Mouse (Mus musculus) left cerebral cortex, adult 2 months (tissue): ENCODE results near the gene Pla2g12b. TPM values are rescaled to one million over a fixed set of nuclear protein-coding genes. Genes with fewer than 3 reads are reported as not detected.

Experiments
- DNase-seq, 2 experiments: peaks; one replicate each; pipeline ENCODE4 v3.0.0; 2021 to 2022; ENCODE audit warnings: low spot score in 2 of 2, mixed read lengths in 1 of 2; ENCODE audit errors: extremely low spot score in 1 of 2
- H3K27ac ChIP-seq: fragments of 200-600 bp; 2 replicates; pipeline ENCODE4 v1.8.1; 2022
- H3K4me3 ChIP-seq: fragments of 200-600 bp; 2 replicates; pipeline ENCODE4 v1.8.1; 2022
- CTCF ChIP-seq: fragments of 200-600 bp; IDR thresholded peaks from 2 replicates; pipeline ENCODE4 v1.8.1; 2022; ENCODE audit warnings: antibody characterized with exemption, mild to moderate bottlenecking, moderate library complexity
- intact Hi-C: fragments of 180-260 bp; cut with DNase I; formaldehyde crosslinking; loops from one replicate; pipeline ENCODE4 v1.15.1; 2025
- total RNA-seq, 2 experiments: library from RNA; stranded (reverse); gene quantifications; 2 replicates each; pipeline ENCODE4 v1.2.3; 2021

Pla2g12b gene
- total RNA-seq, 2 experiments from 2014 or later: not detected

GRCm38 (mm10) chr10:59446911-59447437 lies 43.5 kb downstream of the Pla2g12b start:
- H3K27ac ChIP-seq: peak overlapping the region; percentile 77
- intact Hi-C loops: no loop called here
- H3K4me3 ChIP-seq: no peak overlapping the region
- no peak for TF ChIP-seq CTCF
- DNase-seq: no peak

- peak in 1 of 2 experiments; percentile 26 for DNase-seq
- intact Hi-C loops: no loop called here
These were observed 44.1 kb downstream of the Pla2g12b start for GRCm38 (mm10) chr10:59447546-59447945.

GRCm38 (mm10) chr10:59451839-59452238 lies 48.4 kb downstream of the Pla2g12b start:
- peak; percentile 49 for TF ChIP-seq CTCF
- H3K27ac ChIP-seq: no peak overlapping the region
- intact Hi-C loops: no loop called here
- DNase-seq: no peak
- H3K4me3 ChIP-seq: no peak overlapping the region

More at GRCm38 (mm10) chr10:59447546-59447945, 44.1 kb downstream of the Pla2g12b start:
- no peak for TF ChIP-seq CTCF
- Histone ChIP-seq H3K4me3 (no peak overlapping the region), H3K27ac (peak overlapping the region; percentile 77)

GRCm38 (mm10) chr10:59454631-59455030 lies 51.2 kb downstream of the Pla2g12b start:
- intact Hi-C loops: no loop called here

GRCm38 (mm10) chr10:59459767-59460166 lies 56.3 kb downstream of the Pla2g12b start:
- H3K27ac ChIP-seq: no peak overlapping the region
- intact Hi-C loops: no loop called here
- DNase-seq: peak; percentile 25 to 42
- no peak for TF ChIP-seq CTCF
- H3K4me3 ChIP-seq: no peak overlapping the region

More at GRCm38 (mm10) chr10:59454631-59455030, 51.2 kb downstream of the Pla2g12b start:
- TF ChIP-seq CTCF: no peak; the same call in none of the 2 replicates
- no peak for DNase-seq
- no peak overlapping the region for H3K27ac ChIP-seq
- H3K4me3 ChIP-seq: no peak overlapping the region

GRCm38 (mm10) chr10:59462307-59462706 lies 58.8 kb downstream of the Pla2g12b start:
- no peak for TF ChIP-seq CTCF
- no peak overlapping the region for H3K27ac ChIP-seq
- H3K4me3 ChIP-seq: no peak overlapping the region
- intact Hi-C loops: no loop called here
- no peak for DNase-seq

GRCm38 (mm10) chr10:59465546-59465945 lies 62.1 kb downstream of the Pla2g12b start:
- H3K4me3 ChIP-seq: no peak overlapping the region
- no peak for TF ChIP-seq CTCF
- H3K27ac ChIP-seq: no peak overlapping the region
- DNase-seq: no peak
- intact Hi-C loops: no loop called here

- Histone ChIP-seq H3K27ac (no peak overlapping the region), H3K4me3 (no peak overlapping the region)
- intact Hi-C loops: no loop called here
- TF ChIP-seq CTCF: no peak
- no peak for DNase-seq
These were observed 63.2 kb downstream of the Pla2g12b start for GRCm38 (mm10) chr10:59466626-59467025.

- TF ChIP-seq CTCF: no peak
- intact Hi-C loops: no loop called here
- H3K27ac ChIP-seq: no peak overlapping the region
- DNase-seq: no peak
- H3K4me3 ChIP-seq: no peak overlapping the region
These were observed 63.8 kb downstream of the Pla2g12b start for GRCm38 (mm10) chr10:59467297-59467696.

- H3K27ac ChIP-seq: no peak overlapping the region
These were observed 67.0 kb downstream of the Pla2g12b start for GRCm38 (mm10) chr10:59470451-59470850.

More at GRCm38 (mm10) chr10:59470451-59470850, 67.0 kb downstream of the Pla2g12b start:
- intact Hi-C loops: no loop called here
- H3K4me3 ChIP-seq: no peak overlapping the region
- no peak for TF ChIP-seq CTCF
- DNase-seq: peak in 1 of 2 experiments; percentile 22

Other genes starting within 250 kb of the Pla2g12b start
- gene Sept10, start 181.8 kb upstream of the Pla2g12b start, total RNA-seq: 1 to 10 TPM; 6.6 to 6.9 TPM
- gene Sowahc, start 181.7 kb upstream of the Pla2g12b start, total RNA-seq: 1 to 10 TPM; 7.1 to 7.7 TPM
- gene P4ha1, start 80.4 kb upstream of the Pla2g12b start, total RNA-seq: 10 to 100 TPM; 37.6 to 49.7 TPM
- gene Gm10273, start 8.0 kb upstream of the Pla2g12b start, total RNA-seq: 10 to 100 TPM; 37.4 to 65.6 TPM
- under 1 TPM; 0.16 to 0.34 TPM for gene Oit3, start 38.1 kb downstream of the Pla2g12b start, total RNA-seq
- gene Gm10322, start 212.4 kb downstream of the Pla2g12b start, total RNA-seq: not detected
- gene Mcu, start 213.0 kb downstream of the Pla2g12b start, total RNA-seq: 10 to 100 TPM; 33.9 to 37.1 TPM